Mouse (Mus musculus) bone marrow macrophage, adult 2 months (primary cell): ENCODE measurements around the gene Ano2. TPM values are rescaled to one million over a fixed set of nuclear protein-coding genes. Genes with fewer than 3 reads are reported as not detected.

Experiments
- H3K27ac ChIP-seq: 2 replicates; pipeline ENCODE4 v1.5.1; 2012; ENCODE audit warnings: low read depth, low read length; ENCODE audit not compliant: insufficient read depth
- H3K4me1 ChIP-seq: 2 replicates; pipeline ENCODE4 v1.6.1; 2012; ENCODE audit warnings: low read length; ENCODE audit not compliant: control insufficient read depth, insufficient read depth
- H3K4me3 ChIP-seq: 2 replicates; pipeline ENCODE4 v1.5.1; 2012; ENCODE audit warnings: mild to moderate bottlenecking, low read length, moderate library complexity; ENCODE audit not compliant: insufficient read depth
- CTCF ChIP-seq: IDR thresholded peaks from 2 replicates; pipeline ENCODE4 v1.5.1; 2012; ENCODE audit warnings: low read depth, mild to moderate bottlenecking, low read length, moderate library complexity
- POLR2A ChIP-seq: IDR thresholded peaks from 2 replicates; pipeline ENCODE4 v1.6.1; 2012; ENCODE audit warnings: mild to moderate bottlenecking, low read depth, low read length, borderline replicate concordance
- polyA plus RNA-seq: library from polyadenylated mRNA; stranded (reverse); fragments of >200 nt; gene quantifications from 2 replicates; pipeline ENCODE4 v1.2.4, GENCODE M21; 2012; ENCODE audit not compliant: missing spikeins, insufficient read depth, insufficient read length

The Ano2 gene
- polyA plus RNA-seq, 1 experiment = not detected

DNA sequence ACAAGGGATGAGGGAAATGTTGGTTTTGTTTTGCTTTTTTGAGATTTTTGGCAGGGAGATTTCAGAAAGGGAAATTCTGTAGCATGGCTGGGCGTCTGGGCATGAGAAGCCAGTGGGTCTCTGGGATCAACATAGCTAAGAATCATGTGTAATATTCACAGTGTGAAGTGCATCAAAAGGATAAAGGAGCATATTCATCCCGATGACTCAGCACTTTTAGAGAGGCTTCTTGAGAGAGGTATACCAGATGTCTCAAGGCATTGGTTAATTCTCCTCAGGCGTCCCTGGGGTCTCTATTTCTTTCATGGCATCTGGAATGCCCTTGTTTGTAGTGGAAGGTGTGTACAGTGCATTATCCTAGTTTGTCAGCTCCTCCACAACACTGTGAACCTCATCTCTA lies 18.4 kb upstream of the Ano2 start:
- H3K27ac ChIP-seq = no peak overlapping the region
- H3K4me1 ChIP-seq = no peaks in the 10 kb centered on the region
- no peak overlapping the region for H3K4me3 ChIP-seq
- TF ChIP-seq CTCF (no peak), POLR2A (no peak)

GRCm38 (mm10) chr6:125678492-125678891 lies 11.7 kb upstream of the Ano2 start:
- Histone ChIP-seq H3K4me1 (no peaks in the 10 kb centered on the region), H3K27ac (no peak overlapping the region), H3K4me3 (no peak overlapping the region)
- TF ChIP-seq POLR2A (no peak), CTCF (no peak)

GRCm38 (mm10) chr6:125680613-125681012 lies 9.6 kb upstream of the Ano2 start:
- no peak overlapping the region for H3K4me3 ChIP-seq
- peaks cover 10% of the 10 kb centered on the region for H3K4me1 ChIP-seq
- TF ChIP-seq POLR2A (no peak), CTCF (no peak)
- no peak overlapping the region for H3K27ac ChIP-seq

DNA sequence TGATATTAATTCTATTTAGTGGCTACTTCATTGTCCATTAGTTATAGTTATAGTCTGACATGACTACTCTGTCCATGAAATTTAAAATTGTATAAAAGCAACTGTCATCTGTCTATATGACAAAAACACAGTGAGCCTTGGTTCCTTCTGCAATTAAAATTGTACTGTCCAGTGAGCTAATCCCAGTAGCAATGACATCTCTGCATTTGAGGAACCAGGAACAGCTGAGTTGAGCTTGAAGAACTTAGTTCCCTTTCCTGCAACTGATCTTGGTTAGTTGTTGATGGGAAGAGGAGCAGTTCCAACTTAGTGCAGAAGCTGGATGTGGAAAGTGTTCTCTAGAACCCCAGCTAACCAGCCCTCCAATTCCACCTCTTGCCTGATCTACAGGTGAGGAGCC lies 4.8 kb upstream of the Ano2 start:
- no peak overlapping the region for H3K4me3 ChIP-seq
- H3K4me1 ChIP-seq = peaks cover 18% of the 10 kb centered on the region
- TF ChIP-seq CTCF = no peak
- TF ChIP-seq POLR2A = no peak
- H3K27ac ChIP-seq = 0 out of 2 replicates have a peak overlapping the region, but pooled peaks have one; percentile 28

GRCm38 (mm10) chr6:125687986-125688385 lies 2.2 kb upstream of the Ano2 start:
- no peak overlapping the region for H3K4me3 ChIP-seq
- no peak for TF ChIP-seq POLR2A
- TF ChIP-seq CTCF = no peak
- no peak overlapping the region for H3K27ac ChIP-seq

DNA sequence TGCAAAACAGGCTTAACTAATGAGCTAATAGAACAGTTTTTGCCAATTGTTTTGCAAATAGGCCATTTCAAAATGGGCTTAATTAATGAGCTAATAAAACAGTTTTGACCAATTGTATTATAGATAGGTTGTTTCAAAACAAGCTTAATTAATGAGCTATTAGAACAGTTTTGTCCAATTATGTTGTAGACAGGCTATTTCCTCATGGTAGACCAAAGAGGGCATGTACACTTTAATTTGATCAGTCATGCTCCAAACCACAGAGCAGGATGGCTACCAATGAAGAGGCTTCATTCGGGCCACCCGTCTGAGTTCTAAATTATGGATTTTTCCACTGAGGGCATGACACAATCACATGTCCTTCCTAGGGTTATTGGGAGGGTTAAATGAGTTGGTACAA lies 10.9 kb downstream of the Ano2 start:
- H3K27ac ChIP-seq = no peak overlapping the region
- TF ChIP-seq POLR2A = no peak
- no peak for TF ChIP-seq CTCF
- no peak overlapping the region for H3K4me3 ChIP-seq

More at GRCm38 (mm10) chr6:125687986-125688385, 2.2 kb upstream of the Ano2 start:
- H3K4me1 ChIP-seq = peaks cover 23% of the 10 kb centered on the region

GRCm38 (mm10) chr6:125711261-125711660 lies 21.0 kb downstream of the Ano2 start:
- TF ChIP-seq CTCF (no peak), POLR2A (no peak)
- no peaks in the 10 kb centered on the region for H3K4me1 ChIP-seq
- no peak overlapping the region for H3K27ac ChIP-seq
- no peak overlapping the region for H3K4me3 ChIP-seq

More for the DNA sequence above, 10.9 kb downstream of the Ano2 start:
- H3K4me1 ChIP-seq = no peaks in the 10 kb centered on the region

DNA sequence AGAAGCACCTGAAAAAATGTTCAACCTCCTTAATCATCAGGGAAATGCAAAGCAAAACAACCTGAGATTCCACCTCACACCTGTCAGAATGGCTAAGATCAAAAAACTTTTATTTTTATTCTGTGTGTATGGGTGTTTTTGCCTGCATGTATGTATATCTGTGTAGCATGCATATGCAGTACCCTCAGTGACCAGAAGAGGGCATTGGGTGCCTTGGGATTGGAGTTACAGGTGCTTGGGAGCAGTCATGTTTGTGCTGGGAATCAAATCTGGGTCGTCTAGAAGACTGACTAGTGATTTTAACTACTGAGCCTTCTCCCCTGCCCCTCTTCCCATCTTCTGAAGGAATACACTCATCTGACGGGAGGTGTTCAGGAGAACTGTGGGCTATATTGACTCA lies 36.2 kb downstream of the Ano2 start:
- no peak for TF ChIP-seq POLR2A
- TF ChIP-seq CTCF = no peak
- Histone ChIP-seq H3K4me3 (no peak overlapping the region), H3K27ac (no peak overlapping the region), H3K4me1 (no peaks in the 10 kb centered on the region)

DNA sequence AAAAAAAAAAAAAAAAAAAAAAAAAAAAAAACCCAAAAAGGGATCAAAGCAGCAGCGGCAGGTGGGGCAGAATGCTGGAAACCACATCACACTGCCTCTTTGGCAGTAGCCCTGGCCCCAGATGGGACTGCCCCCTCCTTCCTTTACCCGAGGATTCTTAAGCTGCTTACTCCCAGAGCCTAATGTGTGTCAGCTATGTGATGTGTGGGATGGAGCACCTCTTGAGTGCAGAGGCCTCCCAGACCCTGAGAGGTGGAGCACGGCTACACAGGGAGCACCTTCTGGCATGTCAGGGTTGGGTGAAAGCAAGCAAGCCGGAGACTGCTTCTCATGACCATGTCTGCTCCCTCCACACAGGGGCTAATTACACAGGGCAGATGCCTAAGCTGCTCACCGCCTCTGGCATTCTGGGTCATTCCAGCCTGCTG lies 37.3 kb downstream of the Ano2 start:
- TF ChIP-seq POLR2A (no peak), CTCF (no peak)
- Histone ChIP-seq H3K27ac (no peak overlapping the region), H3K4me1 (no peaks in the 10 kb centered on the region), H3K4me3 (no peak overlapping the region)

GRCm38 (mm10) chr6:125729471-125729870 lies 39.3 kb downstream of the Ano2 start:
- Histone ChIP-seq H3K4me3 (no peak overlapping the region), H3K4me1 (no peaks in the 10 kb centered on the region), H3K27ac (no peak overlapping the region)
- TF ChIP-seq POLR2A (no peak), CTCF (no peak)
